Comparison of ENCODE assay signal across 16 mouse cellular contexts in genomic region chr8:8726547-8726946, GRCm38 (mm10).
"Had no signal": no experiment of that assay in that cellular context is flagged by ENCODE, and none has a peak within 500 bp of the region (broad histone marks: within the 10 kb centered on the region; RNA-seq: fewer than 3 reads in every experiment).

No protein-coding gene starts in this region.

- H3K9me3 ChIP-seq: midbrain, embryonic 10.5 days; midbrain, embryonic 12.5 days; neural tube, embryonic 12.5 days; stomach, embryonic 15.5 days had no signal

- H3K27me3 ChIP-seq: midbrain, embryonic 12.5 days; neural tube, embryonic 12.5 days; stomach, embryonic 15.5 days had no signal

- H3K9ac ChIP-seq: lung, embryonic 14.5 days; midbrain, embryonic 12.5 days; neural tube, embryonic 12.5 days; stomach, embryonic 15.5 days had no signal

- H3K4me3 ChIP-seq: midbrain, embryonic 10.5 days; midbrain, embryonic 12.5 days; myocyte; neural tube, embryonic 12.5 days; stomach, embryonic 15.5 days had no signal

- H3K4me1 ChIP-seq: midbrain, embryonic 10.5 days; midbrain, embryonic 12.5 days; neural tube, embryonic 12.5 days; stomach, embryonic 15.5 days had no signal

- H3K27ac ChIP-seq: midbrain, embryonic 10.5 days; midbrain, embryonic 12.5 days; neural tube, embryonic 12.5 days; stomach, embryonic 15.5 days; stomach, postnatal 0 days had no signal

- ATAC-seq: midbrain, embryonic 16.5 days had no signal

- H3K36me3 ChIP-seq: midbrain, embryonic 10.5 days; midbrain, embryonic 12.5 days; neural tube, embryonic 12.5 days; stomach, embryonic 15.5 days had no signal

- DNase-seq: lung, adult 18-20 months; lung, embryonic 14.5 days; lung, postnatal 10 days; lung, postnatal 4 days; midbrain, embryonic 14.5 days; right cerebral cortex, postnatal 14 days; thymus, adult 2 months; thymus, postnatal 25 days; thymus, postnatal 4 days had no signal

- H3K4me2 ChIP-seq: lung, embryonic 14.5 days; midbrain, embryonic 12.5 days; neural tube, embryonic 12.5 days; stomach, embryonic 15.5 days had no signal
